Mouse (Mus musculus): Measurements from ENCODE around the gene Irx5. TPM values are rescaled to one million over a fixed set of nuclear protein-coding genes. Genes with fewer than 3 reads are reported as not detected.
A peak's percentile ranks its signal among the peaks of the same experiment; 100 is the strongest.

The Irx5 gene
- 0.44 and 0.67 TPM in 2 replicates for polyA plus RNA-seq (2012; ENCODE audit: insufficient read depth, insufficient read length, missing spikeins)

DNA sequence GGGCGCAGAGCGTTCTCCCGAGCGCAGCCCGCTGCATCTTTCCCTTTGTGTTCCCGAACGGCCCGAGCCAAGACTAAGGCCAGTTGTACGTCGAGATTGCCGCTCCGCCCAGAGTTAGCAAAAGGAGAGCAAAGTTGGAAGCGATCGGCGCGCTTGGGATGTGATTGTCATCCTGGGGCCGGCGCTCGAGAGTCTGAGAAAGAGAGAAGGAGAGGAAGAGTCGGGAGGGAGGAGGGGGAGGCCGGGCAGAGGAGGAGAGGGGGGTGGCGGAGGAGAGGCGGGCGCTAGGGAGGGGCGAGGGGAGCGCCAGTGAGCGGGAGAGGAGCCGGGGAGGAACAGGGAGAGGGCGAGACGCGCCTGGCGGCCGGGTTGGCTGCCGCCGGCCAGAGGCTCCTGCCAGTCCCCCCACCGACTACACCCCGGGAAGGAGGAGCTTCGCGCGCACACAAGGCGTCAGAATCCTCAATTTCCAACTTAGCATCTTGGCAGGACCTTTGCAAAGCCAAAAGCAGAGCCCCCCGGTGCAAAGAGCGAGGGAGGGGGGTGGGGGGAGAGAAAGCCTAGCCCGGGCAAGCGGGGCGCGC lies at the start of gene Irx5:
Gene Irx5, plus strand, starts transcription at position 228 of the 584 bp plus-strand sequence.
- H3K4me1 ChIP-seq (ENCODE audit: control insufficient read depth, insufficient read depth, insufficient read length, low read length): no peaks in the 10 kb centered on the region; the same call in 1 of the 2 replicates
- H3K27ac ChIP-seq (replicated peaks; ENCODE audit: low read depth, low read length): no peak within 1 kb of the TSS
- peak within 1 kb of the TSS; percentile 75 for H3K4me3 ChIP-seq (ENCODE audit: insufficient read depth, low read depth, low read length)

DNA sequence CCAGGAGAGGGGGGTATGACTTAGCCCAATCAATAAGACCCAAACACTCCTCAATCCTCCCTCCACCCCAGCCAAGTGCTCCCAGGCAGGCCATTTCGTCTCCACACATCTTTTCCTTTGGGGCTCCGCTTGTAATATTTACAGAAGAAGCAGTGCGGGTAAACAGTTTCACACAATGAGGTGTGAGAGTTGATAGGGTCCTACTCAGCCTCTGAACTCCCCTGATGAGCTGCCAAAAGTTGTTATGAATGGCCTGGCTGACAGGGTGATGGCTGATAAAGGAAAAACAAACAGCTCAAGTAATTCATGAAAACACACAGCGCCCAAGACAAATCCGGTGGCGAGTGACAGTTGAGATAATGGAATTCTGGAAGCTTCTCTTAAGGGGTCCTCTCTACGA lies 45.2 kb upstream of the Irx5 start:
- Histone ChIP-seq H3K4me1 (ENCODE audit: control insufficient read depth, insufficient read depth, insufficient read length, low read length) (no peaks in the 10 kb centered on the region), H3K4me3 (ENCODE audit: insufficient read depth, low read depth, low read length) (no peak overlapping the region), H3K27ac (replicated peaks; ENCODE audit: low read depth, low read length) (no peak overlapping the region)

DNA sequence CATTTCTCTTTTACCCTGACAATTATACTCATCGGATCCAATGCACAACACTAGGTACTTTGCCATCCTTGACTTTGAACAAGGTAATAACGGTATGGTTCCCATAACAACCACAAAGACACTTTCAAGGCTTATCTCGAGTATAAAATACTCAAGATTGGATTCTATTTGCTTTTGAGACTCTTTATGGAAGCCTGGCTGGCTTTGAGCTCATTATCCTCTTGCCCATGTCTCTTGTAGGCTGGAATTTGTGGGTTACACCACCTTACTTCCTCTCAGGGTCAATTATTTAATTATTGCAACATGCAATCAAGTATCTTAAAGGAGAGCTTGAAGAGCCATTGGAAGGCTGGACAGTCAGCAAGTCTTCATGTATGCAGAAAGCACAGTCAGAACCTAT lies 43.7 kb upstream of the Irx5 start:
- no peak overlapping the region for H3K27ac ChIP-seq (replicated peaks; ENCODE audit: low read depth, low read length)

GRCm38 (mm10) chr8:92323751-92324150 lies 33.7 kb upstream of the Irx5 start:
- Histone ChIP-seq H3K4me3 (ENCODE audit: insufficient read depth, low read depth, low read length) (no peak overlapping the region), H3K27ac (replicated peaks; ENCODE audit: low read depth, low read length) (no peak overlapping the region), H3K4me1 (ENCODE audit: control insufficient read depth, insufficient read depth, insufficient read length, low read length) (no peaks in the 10 kb centered on the region)

More for the DNA sequence above, 43.7 kb upstream of the Irx5 start:
- Histone ChIP-seq H3K4me1 (ENCODE audit: control insufficient read depth, insufficient read depth, insufficient read length, low read length) (no peaks in the 10 kb centered on the region), H3K4me3 (ENCODE audit: insufficient read depth, low read depth, low read length) (no peak overlapping the region)

GRCm38 (mm10) chr8:92327176-92327575 lies 30.2 kb upstream of the Irx5 start:
- Histone ChIP-seq H3K4me1 (ENCODE audit: control insufficient read depth, insufficient read depth, insufficient read length, low read length) (no peaks in the 10 kb centered on the region), H3K4me3 (ENCODE audit: insufficient read depth, low read depth, low read length) (no peak overlapping the region), H3K27ac (replicated peaks; ENCODE audit: low read depth, low read length) (no peak overlapping the region)

DNA sequence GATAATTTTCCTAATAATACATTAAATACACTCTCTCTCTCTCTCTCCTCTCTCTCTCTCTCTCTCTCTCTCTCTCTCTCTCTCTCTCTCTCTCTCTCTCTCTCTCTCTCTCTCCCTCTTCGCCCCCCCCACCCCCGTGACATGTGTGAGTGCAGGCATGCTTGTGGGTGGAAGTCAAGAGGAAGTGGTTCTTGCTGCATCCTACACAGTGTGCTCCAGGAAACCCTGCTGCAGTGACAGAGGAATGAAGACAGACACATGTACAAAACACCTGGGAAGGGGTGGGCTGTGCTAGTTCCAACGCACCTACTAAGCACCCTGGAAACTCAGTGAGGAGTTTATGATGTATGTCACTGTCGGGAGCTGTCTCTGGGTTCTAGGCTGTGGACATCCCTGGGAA lies 28.2 kb upstream of the Irx5 start:
- Histone ChIP-seq H3K4me3 (ENCODE audit: insufficient read depth, low read depth, low read length) (no peak overlapping the region), H3K4me1 (ENCODE audit: control insufficient read depth, insufficient read depth, insufficient read length, low read length) (no peaks in the 10 kb centered on the region), H3K27ac (replicated peaks; ENCODE audit: low read depth, low read length) (no peak overlapping the region)

- H3K4me1 ChIP-seq (ENCODE audit: control insufficient read depth, insufficient read depth, insufficient read length, low read length): no peaks in the 10 kb centered on the region
- no peak overlapping the region for H3K4me3 ChIP-seq (ENCODE audit: insufficient read depth, low read depth, low read length)
- no peak overlapping the region for H3K27ac ChIP-seq (replicated peaks; ENCODE audit: low read depth, low read length)
Measured at GRCm38 (mm10) chr8:92331811-92332210, 25.6 kb upstream of the Irx5 start.

DNA sequence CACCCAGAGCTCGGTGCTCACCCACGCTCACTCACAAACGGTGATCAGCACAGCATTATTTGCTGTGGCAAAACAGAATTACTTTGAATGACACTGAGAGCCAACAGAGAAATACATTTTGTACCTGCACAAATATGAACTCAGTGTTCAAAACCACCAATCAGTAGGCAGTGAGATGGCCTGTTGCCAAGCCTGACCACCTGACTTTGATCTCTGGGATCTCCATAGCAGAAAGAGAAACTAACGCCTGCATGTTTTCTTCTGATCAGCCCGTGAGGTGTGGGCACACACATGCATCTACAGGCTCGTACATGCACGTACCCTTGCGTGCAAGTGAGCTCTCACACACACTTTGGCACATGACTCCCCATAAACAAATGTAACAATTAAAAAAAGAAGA lies 24.0 kb upstream of the Irx5 start:
- H3K27ac ChIP-seq (replicated peaks; ENCODE audit: low read depth, low read length): no peak overlapping the region
- no peaks in the 10 kb centered on the region for H3K4me1 ChIP-seq (ENCODE audit: control insufficient read depth, insufficient read depth, insufficient read length, low read length)
- H3K4me3 ChIP-seq (ENCODE audit: insufficient read depth, low read depth, low read length): no peak overlapping the region

DNA sequence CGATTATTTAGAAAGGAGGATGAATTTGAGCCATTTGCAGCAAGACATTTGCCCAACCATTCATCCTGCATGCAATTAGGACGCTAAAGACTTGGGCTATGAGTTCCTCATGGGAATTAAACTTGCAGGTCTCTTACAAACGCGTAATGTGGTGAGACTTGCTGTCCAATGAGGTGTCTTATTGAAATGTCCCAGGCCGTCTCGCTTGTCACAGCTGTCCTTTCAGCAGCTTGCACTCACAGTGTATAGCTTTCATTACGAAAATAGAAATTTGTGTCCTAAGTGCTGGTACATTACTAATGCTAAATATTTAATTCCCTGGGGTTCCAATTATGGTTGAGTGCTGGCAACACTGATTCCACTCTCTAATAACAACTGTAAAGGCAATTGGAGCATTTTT lies 22.3 kb upstream of the Irx5 start:
- Histone ChIP-seq H3K4me3 (ENCODE audit: insufficient read depth, low read depth, low read length) (no peak overlapping the region), H3K4me1 (ENCODE audit: control insufficient read depth, insufficient read depth, insufficient read length, low read length) (no peaks in the 10 kb centered on the region), H3K27ac (replicated peaks; ENCODE audit: low read depth, low read length) (no peak overlapping the region)

DNA sequence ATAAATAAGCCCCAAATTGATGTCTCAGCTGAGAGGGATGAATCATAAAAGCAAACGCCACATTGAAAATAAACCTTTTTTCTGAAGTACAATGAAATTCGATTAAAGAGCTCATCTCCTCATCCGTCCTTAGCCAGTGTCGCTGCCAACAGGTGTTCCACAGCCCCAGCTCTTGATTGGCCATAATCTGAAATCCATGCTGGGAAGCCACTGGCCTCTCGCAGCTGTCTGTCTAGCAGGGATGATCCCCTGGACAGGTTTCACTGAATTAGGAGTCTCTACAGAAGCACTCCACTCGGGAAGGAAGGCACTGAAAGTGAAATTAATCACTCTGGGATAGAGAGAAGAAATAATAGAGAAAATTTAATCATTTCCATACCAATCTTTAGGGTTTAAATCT lies 21.4 kb upstream of the Irx5 start:
- H3K27ac ChIP-seq (replicated peaks; ENCODE audit: low read depth, low read length): no peak overlapping the region
- no peaks in the 10 kb centered on the region for H3K4me1 ChIP-seq (ENCODE audit: control insufficient read depth, insufficient read depth, insufficient read length, low read length)
- H3K4me3 ChIP-seq (ENCODE audit: insufficient read depth, low read depth, low read length): no peak overlapping the region

DNA sequence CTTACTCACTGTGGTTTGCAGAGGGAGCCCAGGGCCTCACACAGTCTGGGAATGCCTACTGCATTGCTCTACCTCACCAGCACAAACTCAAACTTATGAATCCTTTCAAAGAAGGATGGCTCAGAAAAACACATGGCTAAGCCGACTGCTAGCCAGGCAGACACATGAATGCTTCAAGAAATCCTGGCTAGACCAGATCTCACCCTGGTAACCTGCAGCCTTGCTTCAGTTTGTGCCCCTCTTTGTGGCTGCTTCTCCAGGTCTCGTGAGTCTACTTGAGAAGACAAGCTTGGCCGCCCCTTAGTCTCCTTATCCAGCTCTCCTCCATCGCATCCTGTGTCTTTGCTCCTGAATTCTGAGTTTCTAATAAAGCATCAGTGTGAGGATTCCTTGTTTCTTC lies 13.9 kb upstream of the Irx5 start:
- no peak overlapping the region for H3K27ac ChIP-seq (replicated peaks; ENCODE audit: low read depth, low read length)
- H3K4me3 ChIP-seq (ENCODE audit: insufficient read depth, low read depth, low read length): no peak overlapping the region
- no peaks in the 10 kb centered on the region for H3K4me1 ChIP-seq (ENCODE audit: control insufficient read depth, insufficient read depth, insufficient read length, low read length)

DNA sequence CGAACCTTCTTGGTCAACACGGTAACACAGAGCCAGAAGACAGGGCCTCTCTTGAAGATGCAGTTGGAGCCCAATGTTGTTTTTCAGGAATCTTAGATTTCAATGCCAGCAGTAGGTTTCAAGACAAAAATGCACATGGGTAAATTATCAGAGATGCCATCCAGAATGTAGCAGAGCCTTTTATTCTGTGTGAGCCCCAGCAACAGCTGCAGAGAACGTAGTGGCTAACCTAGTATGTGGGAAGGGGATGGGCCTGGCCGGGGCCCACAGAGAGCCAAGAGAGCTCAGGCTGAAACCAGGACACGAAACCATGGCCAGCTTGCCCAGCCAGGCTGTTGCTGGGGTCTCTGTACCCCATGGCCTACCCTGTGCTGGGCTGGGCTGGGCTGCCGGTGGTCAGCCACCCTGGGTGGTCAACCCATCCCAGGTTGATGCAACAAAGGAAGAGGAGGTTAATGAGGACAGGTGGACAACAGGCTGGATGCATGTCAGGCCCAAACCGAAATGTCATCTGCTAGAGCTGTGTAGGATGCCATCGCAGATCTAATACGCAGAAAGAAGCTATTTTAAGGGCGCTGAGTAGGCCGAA lies 7.4 kb upstream of the Irx5 start:
- no peaks in the 10 kb centered on the region for H3K4me1 ChIP-seq (ENCODE audit: control insufficient read depth, insufficient read depth, insufficient read length, low read length)
- no peak overlapping the region for H3K4me3 ChIP-seq (ENCODE audit: insufficient read depth, low read depth, low read length)
- no peak overlapping the region for H3K27ac ChIP-seq (replicated peaks; ENCODE audit: low read depth, low read length)

DNA sequence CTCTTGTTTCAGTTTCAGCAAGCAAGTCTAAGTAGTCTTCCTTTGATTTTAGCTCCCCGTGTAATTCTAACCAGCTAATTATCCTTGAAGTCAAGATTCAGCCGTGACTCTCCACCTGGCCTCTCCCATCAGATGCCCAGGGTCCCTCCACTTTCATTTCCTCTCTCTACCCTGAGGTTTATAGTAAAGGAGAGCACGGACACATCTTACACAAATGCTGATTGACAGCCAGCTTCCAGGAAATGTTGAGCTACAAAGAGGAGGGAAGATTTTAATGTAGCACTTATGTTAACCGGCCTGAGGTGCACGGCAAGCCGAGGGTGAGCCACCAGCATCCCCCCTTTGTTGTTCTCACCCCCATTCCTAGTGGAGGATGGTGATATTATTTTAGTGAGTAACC lies 4.0 kb upstream of the Irx5 start:
- no peak overlapping the region for H3K27ac ChIP-seq (replicated peaks; ENCODE audit: low read depth, low read length)
- H3K4me3 ChIP-seq (ENCODE audit: insufficient read depth, low read depth, low read length): no peak overlapping the region
- H3K4me1 ChIP-seq (ENCODE audit: control insufficient read depth, insufficient read depth, insufficient read length, low read length): no peaks in the 10 kb centered on the region

- H3K4me1 ChIP-seq (ENCODE audit: control insufficient read depth, insufficient read depth, insufficient read length, low read length): no peaks in the 10 kb centered on the region; the same call in 1 of the 2 replicates
- no peak overlapping the region for H3K27ac ChIP-seq (replicated peaks; ENCODE audit: low read depth, low read length)
- peak overlapping the region; percentile 26 for H3K4me3 ChIP-seq (ENCODE audit: insufficient read depth, low read depth, low read length)
Measured at GRCm38 (mm10) chr8:92354536-92355482, 2.6 kb upstream of the Irx5 start.
